10 mouse cellular contexts compared by ENCODE assay signal in genomic region chr8:61404178-61404560, GRCm38 (mm10).
DNase-seq lines count a peak whose midpoint lies in the region; ATAC-seq lines count a peak whose summit lies in the region.
"Had no signal": no experiment of that assay in that cellular context is flagged by ENCODE, and none has a peak within 500 bp of the region (broad histone marks: within the 10 kb centered on the region; RNA-seq: fewer than 3 reads in every experiment).

No protein-coding gene starts in this region.

- no peaks in the 10 kb centered on the region for H3K36me3 ChIP-seq in intestine, embryonic 16.5 days (ENCODE audit: control insufficient read depth, insufficient read depth, low read length)
- H3K36me3 ChIP-seq in neural tube, embryonic 12.5 days: no peaks in the 10 kb centered on the region
- H3K36me3 ChIP-seq: heart, embryonic 12.5 days had no signal

- H3K4me2 ChIP-seq in intestine, embryonic 16.5 days (ENCODE audit: low read depth, low read length): no peak overlapping the region
- H3K4me2 ChIP-seq in neural tube, embryonic 12.5 days (replicated peaks): no peak overlapping the region
- H3K4me2 ChIP-seq: heart, embryonic 12.5 days had no signal

- no peak overlapping the region for H3K4me3 ChIP-seq in intestine, embryonic 16.5 days (ENCODE audit: low read length)
- no peak overlapping the region for H3K4me3 ChIP-seq in neural tube, embryonic 12.5 days
- H3K4me3 ChIP-seq: heart, embryonic 12.5 days had no signal

- ATAC-seq in intestine, embryonic 16.5 days: peak; percentile 45
- ATAC-seq in neural tube, embryonic 12.5 days (ENCODE audit: low FRiP score, low read depth): peak; percentile 61; the same call in 1 of the 2 replicates

- 51% methylated on average over 3 of the region's 3 CpGs for WGBS in intestine, embryonic 16.5 days
- WGBS in neural tube, embryonic 12.5 days: 33% methylated on average over 3 of the region's 3 CpGs

- H3K9me3 ChIP-seq in intestine, embryonic 16.5 days (ENCODE audit: control insufficient read depth, low read length): 0 out of 2 replicates have a peak, but pooled peaks cover 6% of the 10 kb centered on the region
- no peaks in the 10 kb centered on the region for H3K9me3 ChIP-seq in neural tube, embryonic 12.5 days
- H3K9me3 ChIP-seq: heart, embryonic 12.5 days had no signal

- H3K27me3 ChIP-seq in intestine, embryonic 16.5 days (replicated peaks; ENCODE audit: control insufficient read depth, insufficient read depth, low read length): no peaks in the 10 kb centered on the region
- H3K27me3 ChIP-seq in neural tube, embryonic 12.5 days (replicated peaks): no peaks in the 10 kb centered on the region
- H3K27me3 ChIP-seq: heart, embryonic 12.5 days had no signal

- peaks cover 16% of the 10 kb centered on the region for H3K4me1 ChIP-seq in intestine, embryonic 16.5 days (ENCODE audit: control insufficient read depth, insufficient read depth, low read length)
- H3K4me1 ChIP-seq in neural tube, embryonic 12.5 days: peaks cover 21% of the 10 kb centered on the region

- peak overlapping the region; percentile 92 for H3K27ac ChIP-seq in intestine, embryonic 16.5 days (ENCODE audit: low read length)
- peak overlapping the region; percentile 34; the same call in 1 of the 2 replicates for H3K27ac ChIP-seq in neural tube, embryonic 12.5 days

- H3K9ac ChIP-seq in intestine, embryonic 16.5 days (ENCODE audit: low read depth, low read length): no peak overlapping the region
- no peak overlapping the region for H3K9ac ChIP-seq in neural tube, embryonic 12.5 days
- H3K9ac ChIP-seq: heart, embryonic 12.5 days had no signal

- peak; percentile 26 for DNase-seq in adrenal gland, postnatal 10 days
- DNase-seq in adrenal gland, adult 18-20 months (ENCODE audit: low spot score in 2 of 2): no peak
- DNase-seq in fat pad, adult 2 months (ENCODE audit: extremely low read depth, low read depth, low spot score): peak; percentile 19
- DNase-seq in cerebellum, adult 9-11 months: no peak
- DNase-seq in layer of hippocampus, postnatal 10 days (ENCODE audit: low spot score in 2 of 2): no peak
- no peak for DNase-seq in right cerebral cortex, postnatal 4 days
- DNase-seq: cerebellum, adult 18-20 months had no signal

Comparison
In these comparisons a context has a peak if more than half of its experiments do, and no peak if none do; other contexts are left out.
1. DNase-seq: peak in adrenal gland, postnatal 10 days (single experiment) and fat pad, adult 2 months (single experiment); none in adrenal gland, adult 18-20 months (0 of 2), cerebellum, adult 9-11 months (single experiment), layer of hippocampus, postnatal 10 days (0 of 2) and right cerebral cortex, postnatal 4 days (single experiment).